Mouse (Mus musculus) liver, postnatal 0 days (tissue): ENCODE measurements around the gene Lrrc46. TPM values are rescaled to one million over a fixed set of nuclear protein-coding genes. Genes with fewer than 3 reads are reported as not detected.

Source experiments
- ATAC-seq: fragments of 200-750 bp; cut with Nextera tagmentation; 2 replicates; pipeline ENCODE4 v1.8.0; 2017; ENCODE audit warnings: mild to moderate bottlenecking, moderate library complexity
- DNase-seq: peaks from one replicate; pipeline ENCODE4 v3.0.0-alpha.2; 2016
- H3K27ac ChIP-seq: fragments of 300-500 bp; sonication (generic); 2 replicates; pipeline ENCODE4 v1.5.1; 2014; ENCODE audit warnings: antibody characterized with exemption, moderate library complexity, mild to moderate bottlenecking, low read depth
- H3K27me3 ChIP-seq: fragments of 300-500 bp; sonication (generic); 2 replicates; pipeline ENCODE4 v1.6.1; 2014; ENCODE audit warnings: low read length, control low read depth, mixed read lengths; ENCODE audit not compliant: insufficient read depth
- H3K36me3 ChIP-seq: fragments of 300-500 bp; sonication (generic); replicated peaks from 2 replicates; pipeline ENCODE4 v1.6.1; 2014; ENCODE audit warnings: mild to moderate bottlenecking, control low read depth, low read length, moderate library complexity, mixed read lengths; ENCODE audit not compliant: insufficient read depth
- H3K4me1 ChIP-seq: fragments of 300-500 bp; sonication (generic); 2 replicates; pipeline ENCODE4 v1.6.1; 2014; ENCODE audit warnings: antibody characterized with exemption, mild to moderate bottlenecking, control low read depth; ENCODE audit not compliant: insufficient read depth
- H3K4me2 ChIP-seq: fragments of 300-500 bp; sonication (generic); 2 replicates; pipeline ENCODE4 v1.6.1; 2014; ENCODE audit warnings: low read depth, mild to moderate bottlenecking, low read length, moderate library complexity, mixed read lengths
- H3K4me3 ChIP-seq: fragments of 300-500 bp; sonication (generic); 2 replicates; pipeline ENCODE4 v1.5.1; 2014; ENCODE audit warnings: low read depth, low read length
- H3K9ac ChIP-seq: fragments of 300-500 bp; sonication (generic); replicated peaks from 2 replicates; pipeline ENCODE4 v1.6.1; 2014; ENCODE audit warnings: mild to moderate bottlenecking, moderate library complexity
- H3K9me3 ChIP-seq: fragments of 300-500 bp; sonication (generic); 2 replicates; pipeline ENCODE4 v1.6.1; 2016; ENCODE audit warnings: mild to moderate bottlenecking, control low read depth, low read length, mixed read lengths
- CTCF ChIP-seq: sonication (generic); IDR thresholded peaks from 2 replicates; pipeline ENCODE4 v1.5.1; 2016; ENCODE audit warnings: antibody characterized with exemption, low read depth
- EP300 ChIP-seq: IDR thresholded peaks from 2 replicates; pipeline ENCODE4 v1.6.1; 2016; ENCODE audit warnings: antibody characterized with exemption, low read depth, mild to moderate bottlenecking
- WGBS: fragments of 180-500 bp; shearing (Covaris S2); extraction: QIAGEN DNeasy Blood & Tissue Kit; methylation state at CpG from one replicate; pipeline ENCODE4 v1.1.7; 2014; ENCODE audit not compliant: insufficient replicate concordance; 5-methylcytosine and 5-hydroxymethylcytosine counted together
- polyA plus RNA-seq: library from polyadenylated mRNA; unstranded; fragments of >200 nt; fragmentation: Nextera tagmentation; extraction: Ambion mirVana; gene quantifications from 2 replicates; pipeline ENCODE4 v1.2.1, GENCODE M21; 2015

Gene Lrrc46
- polyA plus RNA-seq, 1 experiment from 2014 or later: 0.73 TPM

GRCm38 (mm10) chr11:97009198-97009790 is 31.9 kb downstream of the Lrrc46 start:
- TF ChIP-seq CTCF (no peak), EP300 (no peak)
- no peaks in the 10 kb centered on the region for H3K36me3 ChIP-seq
- peaks cover 33% of the 10 kb centered on the region for H3K27me3 ChIP-seq
- DNase-seq: no peak
- no peak overlapping the region for H3K4me2 ChIP-seq
- no peaks in the 10 kb centered on the region for H3K9me3 ChIP-seq
- H3K9ac ChIP-seq: no peak overlapping the region
- no peak overlapping the region for H3K4me3 ChIP-seq
- H3K4me1 ChIP-seq: no peaks in the 10 kb centered on the region
- no peak overlapping the region for H3K27ac ChIP-seq
- WGBS: 32% methylated on average over 8 of the region's 8 CpGs
- ATAC-seq: no peak

- ATAC-seq (no peak), DNase-seq (no peak)
- H3K4me3 ChIP-seq: no peak overlapping the region
- H3K4me1 ChIP-seq: no peaks in the 10 kb centered on the region
- H3K9me3 ChIP-seq: no peaks in the 10 kb centered on the region
- no peak overlapping the region for H3K9ac ChIP-seq
- no peak overlapping the region for H3K4me2 ChIP-seq
- 44% methylated on average over 9 of the region's 9 CpGs for WGBS
- H3K27ac ChIP-seq: no peak overlapping the region
- no peaks in the 10 kb centered on the region for H3K36me3 ChIP-seq
- peaks cover 25% of the 10 kb centered on the region for H3K27me3 ChIP-seq
- TF ChIP-seq EP300: no peak
Observed at GRCm38 (mm10) chr11:97007093-97007794, 34.0 kb downstream of the Lrrc46 start.

GRCm38 (mm10) chr11:97003170-97003569 is 38.0 kb downstream of the Lrrc46 start:
- DNase-seq (no peak), ATAC-seq (no peak)
- WGBS: 29% methylated on average over 5 of the region's 5 CpGs
- no peak overlapping the region for H3K27ac ChIP-seq
- no peak for TF ChIP-seq EP300
- TF ChIP-seq CTCF: no peak
- no peak overlapping the region for H3K9ac ChIP-seq
- H3K4me3 ChIP-seq: no peak overlapping the region
- H3K27me3 ChIP-seq: peaks cover 25% of the 10 kb centered on the region
- H3K4me2 ChIP-seq: no peak overlapping the region
- no peaks in the 10 kb centered on the region for H3K36me3 ChIP-seq
- no peaks in the 10 kb centered on the region for H3K9me3 ChIP-seq
- H3K4me1 ChIP-seq: no peaks in the 10 kb centered on the region

- H3K27me3 ChIP-seq: peaks cover 25% of the 10 kb centered on the region
- peak overlapping the region; percentile 32 for H3K9ac ChIP-seq
- H3K36me3 ChIP-seq: no peaks in the 10 kb centered on the region
- H3K9me3 ChIP-seq: no peaks in the 10 kb centered on the region
- TF ChIP-seq CTCF (no peak), EP300 (no peak)
- ATAC-seq (peak; percentile 78), DNase-seq (peak; percentile 42)
- 14% methylated on average over 24 of the region's 30 CpGs for WGBS
- H3K27ac ChIP-seq: no peak overlapping the region
- H3K4me2 ChIP-seq: peak overlapping the region; percentile 55
- H3K4me1 ChIP-seq: peaks cover 6% of the 10 kb centered on the region; the same call in 1 of the 2 replicates
- H3K4me3 ChIP-seq: peak overlapping the region; percentile 1; the same call in 1 of the 2 replicates
Observed at GRCm38 (mm10) chr11:96997380-96997956, 43.7 kb downstream of the Lrrc46 start.

- Histone ChIP-seq H3K4me3 (peak overlapping the region; percentile 1; the same call in 1 of the 2 replicates), H3K27ac (no peak overlapping the region), H3K9ac (peak overlapping the region; percentile 32), H3K4me1 (peaks cover 8% of the 10 kb centered on the region; the same call in 1 of the 2 replicates), H3K27me3 (peaks cover 22% of the 10 kb centered on the region), H3K36me3 (no peaks in the 10 kb centered on the region), H3K9me3 (no peaks in the 10 kb centered on the region), H3K4me2 (peak overlapping the region; percentile 55)
- DNase-seq (no peak), ATAC-seq (no peak; the same call in 1 of the 2 replicates)
- no peak for TF ChIP-seq EP300
- no peak for TF ChIP-seq CTCF
- WGBS: 27% methylated on average over 17 of the region's 17 CpGs
Observed at GRCm38 (mm10) chr11:96996773-96997379, 44.3 kb downstream of the Lrrc46 start.
